Mouse (Mus musculus) naive thymus-derived CD4-positive, alpha-beta T cell, adult 5 months (primary cell): ENCODE measurements around the gene Mgat5. TPM values are rescaled to one million over a fixed set of nuclear protein-coding genes. Genes with fewer than 3 reads are reported as not detected.

Experiments
- polyA plus RNA-seq: library from polyadenylated mRNA; unstranded; fragments of 100-300 nt; shearing (Covaris generic); gene quantifications from one replicate; pipeline ENCODE4 v1.2.1, GENCODE M21; 2017

The Mgat5 gene
- polyA plus RNA-seq = 19.1 TPM

DNA sequence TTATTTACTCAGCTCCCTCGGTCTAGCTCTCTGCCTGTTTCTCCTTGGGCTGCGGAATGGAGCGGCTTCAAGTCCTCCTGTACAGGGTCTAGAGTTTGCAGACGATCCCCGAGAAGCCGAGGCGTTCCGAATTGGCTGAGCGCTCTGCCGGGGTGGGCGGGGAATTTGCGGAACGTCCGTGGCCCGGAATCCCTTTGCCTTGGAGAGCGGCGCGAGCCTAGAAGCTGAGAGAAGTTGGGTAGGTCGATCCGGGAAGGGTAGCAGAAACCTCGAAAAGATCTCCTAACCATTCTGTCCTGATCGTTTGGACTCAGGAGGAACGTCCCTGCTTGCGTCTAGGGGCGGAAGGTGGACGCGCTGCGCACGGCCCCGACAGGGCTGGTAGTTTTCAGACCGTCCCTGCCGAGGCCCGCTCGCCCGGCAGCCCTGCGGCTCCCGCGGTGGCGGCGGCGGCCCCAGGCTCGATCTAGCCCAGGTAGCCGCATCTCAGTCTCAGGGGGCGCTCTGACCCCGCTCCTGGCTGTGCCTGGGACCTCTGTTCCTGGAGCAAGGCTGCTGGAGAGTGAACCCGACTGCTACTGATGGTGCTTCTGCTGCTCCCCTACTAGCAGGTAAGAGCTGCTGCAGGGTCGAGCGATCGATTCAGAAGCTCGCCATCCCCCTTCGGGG is at the start of gene Mgat5:
Mgat5 (plus strand) TSS at position 199 of the 669 bp plus-strand sequence.

